Comparison of ENCODE assay signal across 9 mouse cellular contexts in the genomic region with DNA sequence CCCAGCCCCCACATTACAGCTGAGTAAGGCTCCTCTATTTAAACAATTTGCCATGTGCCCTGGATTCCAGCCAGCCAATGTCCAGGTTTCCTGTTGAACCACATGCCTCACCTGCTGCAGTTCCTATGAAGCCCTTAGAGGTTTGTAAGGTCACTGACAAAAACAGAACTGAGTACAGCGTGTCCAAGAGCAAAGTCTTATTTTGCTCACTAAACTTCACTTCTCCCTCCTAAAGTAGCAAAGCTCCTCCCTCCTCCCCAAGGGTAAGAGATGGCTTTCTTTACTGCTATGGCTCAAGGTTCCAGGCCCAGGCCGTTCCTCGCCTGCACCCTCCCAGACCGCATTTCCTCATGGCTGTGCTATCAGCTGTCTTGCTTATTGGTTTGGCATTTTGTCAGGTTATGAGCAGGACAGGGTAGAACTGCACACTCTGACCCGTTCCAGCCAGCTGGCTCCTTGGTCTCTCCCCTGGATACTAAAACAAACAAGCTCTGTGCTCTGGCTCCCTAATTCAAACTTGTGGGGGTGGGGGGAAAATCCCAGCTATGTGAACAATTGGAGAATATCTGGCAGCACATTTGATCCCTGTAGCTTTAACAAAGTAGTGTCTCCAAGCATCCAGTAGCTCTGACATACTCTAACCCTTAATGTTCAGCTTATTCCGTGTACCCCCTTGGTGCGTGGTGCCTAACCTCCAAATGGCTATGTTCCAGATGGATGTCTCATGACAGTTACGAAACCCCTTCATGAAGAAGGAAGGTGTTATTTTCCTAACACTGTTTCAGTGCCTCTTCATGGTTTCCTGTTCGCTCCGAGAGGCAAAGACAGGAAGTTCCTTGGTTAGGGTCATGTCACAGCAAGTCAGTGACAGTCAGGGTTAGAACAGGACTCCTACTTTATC. TPM values are rescaled to one million over a fixed set of nuclear protein-coding genes. Genes with fewer than 3 reads are reported as not detected.
A peak's percentile ranks its signal among the peaks of the same experiment; 100 is the strongest.
DNase-seq lines count a peak whose midpoint lies in the region; ATAC-seq and TF ChIP-seq lines count a peak whose summit lies in the region.
"Had no signal": no experiment of that assay in that cellular context is flagged by ENCODE, and none has a peak within 500 bp of the region (broad histone marks: within the 10 kb centered on the region; RNA-seq: fewer than 3 reads in every experiment).

No protein-coding gene starts in this region.

- no peaks in the 10 kb centered on the region for H3K9me3 ChIP-seq in midbrain, postnatal 0 days (ENCODE audit: low read length)
- H3K9me3 ChIP-seq in midbrain, embryonic 14.5 days (ENCODE audit: control insufficient read depth, low read length) = no peaks in the 10 kb centered on the region
- H3K9me3 ChIP-seq in heart, embryonic 10.5 days = no peaks in the 10 kb centered on the region
- H3K9me3 ChIP-seq in kidney, embryonic 16.5 days (ENCODE audit: low read length) = no peaks in the 10 kb centered on the region
- no peaks in the 10 kb centered on the region for H3K9me3 ChIP-seq in limb, embryonic 15.5 days
- H3K9me3 ChIP-seq in neural tube, embryonic 15.5 days (replicated peaks) = no peaks in the 10 kb centered on the region

- H3K4me2 ChIP-seq in midbrain, postnatal 0 days (ENCODE audit: low read depth, low read length, poor library complexity, severe bottlenecking) = no peak overlapping the region
- no peak overlapping the region for H3K4me2 ChIP-seq in midbrain, embryonic 14.5 days (ENCODE audit: low read length)
- H3K4me2 ChIP-seq in kidney, embryonic 16.5 days (replicated peaks; ENCODE audit: low read depth, low read length) = no peak overlapping the region
- H3K4me2 ChIP-seq in limb, embryonic 15.5 days = no peak overlapping the region
- no peak overlapping the region for H3K4me2 ChIP-seq in neural tube, embryonic 15.5 days

- no peak for TF ChIP-seq CTCF in midbrain, postnatal 0 days (IDR thresholded peaks at IDR 0.05)

- peak overlapping the region; percentile 27; the same call in 1 of the 2 replicates for H3K27ac ChIP-seq in midbrain, postnatal 0 days (ENCODE audit: low read depth, low read length)
- H3K27ac ChIP-seq in midbrain, embryonic 14.5 days (replicated peaks; ENCODE audit: low read depth, low read length) = no peak overlapping the region
- peak overlapping the region; percentile 68 for H3K27ac ChIP-seq in heart, embryonic 10.5 days
- H3K27ac ChIP-seq in kidney, embryonic 16.5 days (ENCODE audit: low read length) = peak overlapping the region; percentile 53
- peak overlapping the region; percentile 58 for H3K27ac ChIP-seq in limb, embryonic 15.5 days
- H3K27ac ChIP-seq in neural tube, embryonic 15.5 days (replicated peaks) = peak overlapping the region; percentile 33; the same call in 1 of the 2 replicates

- H3K4me1 ChIP-seq in midbrain, postnatal 0 days (ENCODE audit: insufficient read depth, low read length) = no peaks in the 10 kb centered on the region
- no peaks in the 10 kb centered on the region for H3K4me1 ChIP-seq in midbrain, embryonic 14.5 days (ENCODE audit: control insufficient read depth, insufficient read depth, low read length)
- peaks cover 9% of the 10 kb centered on the region for H3K4me1 ChIP-seq in heart, embryonic 10.5 days
- H3K4me1 ChIP-seq in kidney, embryonic 16.5 days (ENCODE audit: insufficient read depth, low read length) = no peaks in the 10 kb centered on the region
- H3K4me1 ChIP-seq in limb, embryonic 15.5 days = no peaks in the 10 kb centered on the region
- peaks cover 5% of the 10 kb centered on the region; the same call in 1 of the 2 replicates for H3K4me1 ChIP-seq in neural tube, embryonic 15.5 days

- 76% methylated on average over 10 of the region's 10 CpGs for WGBS in midbrain, postnatal 0 days
- WGBS in midbrain, embryonic 14.5 days = 84% methylated on average over 10 of the region's 10 CpGs
- WGBS in heart, embryonic 10.5 days = 67% methylated on average over 10 of the region's 10 CpGs
- 60% methylated on average over 10 of the region's 10 CpGs for WGBS in kidney, embryonic 16.5 days
- 70% methylated on average over 10 of the region's 10 CpGs for WGBS in limb, embryonic 15.5 days
- WGBS in neural tube, embryonic 15.5 days = 75% methylated on average over 10 of the region's 10 CpGs

- H3K27me3 ChIP-seq in midbrain, postnatal 0 days (ENCODE audit: insufficient read depth, low read length) = no peaks in the 10 kb centered on the region
- H3K27me3 ChIP-seq in midbrain, embryonic 14.5 days (ENCODE audit: control insufficient read depth, insufficient read depth, low read length) = no peaks in the 10 kb centered on the region
- H3K27me3 ChIP-seq in heart, embryonic 10.5 days (ENCODE audit: insufficient read depth, poor library complexity, severe bottlenecking) = no peaks in the 10 kb centered on the region
- no peaks in the 10 kb centered on the region for H3K27me3 ChIP-seq in kidney, embryonic 16.5 days (ENCODE audit: insufficient read depth, low read length)
- H3K27me3 ChIP-seq in limb, embryonic 15.5 days = no peaks in the 10 kb centered on the region
- H3K27me3 ChIP-seq in neural tube, embryonic 15.5 days (replicated peaks) = 0 out of 2 replicates have a peak, but pooled peaks cover 2% of the 10 kb centered on the region

- H3K4me3 ChIP-seq in midbrain, postnatal 0 days (ENCODE audit: low read depth, low read length) = no peak overlapping the region
- H3K4me3 ChIP-seq in midbrain, embryonic 14.5 days (replicated peaks; ENCODE audit: low read depth, low read length) = no peak overlapping the region
- H3K4me3 ChIP-seq in heart, embryonic 10.5 days = no peak overlapping the region
- no peak overlapping the region for H3K4me3 ChIP-seq in kidney, embryonic 16.5 days (ENCODE audit: low read length)
- no peak overlapping the region for H3K4me3 ChIP-seq in limb, embryonic 15.5 days
- H3K4me3 ChIP-seq in neural tube, embryonic 15.5 days (replicated peaks) = no peak overlapping the region

- no peak overlapping the region for H3K9ac ChIP-seq in midbrain, postnatal 0 days (replicated peaks; ENCODE audit: low read length, poor library complexity, severe bottlenecking)
- H3K9ac ChIP-seq in midbrain, embryonic 14.5 days (replicated peaks; ENCODE audit: low read length) = no peak overlapping the region
- H3K9ac ChIP-seq in kidney, embryonic 16.5 days (replicated peaks; ENCODE audit: low read length) = no peak overlapping the region
- H3K9ac ChIP-seq in limb, embryonic 15.5 days = no peak overlapping the region
- no peak overlapping the region for H3K9ac ChIP-seq in neural tube, embryonic 15.5 days (replicated peaks)

- peak; percentile 55 for DNase-seq in midbrain, postnatal 0 days (ENCODE audit: low spot score)
- DNase-seq in midbrain, embryonic 14.5 days = no peak
- DNase-seq in heart, embryonic 10.5 days (ENCODE audit: low spot score) = no peak
- peak; percentile 44 to 52 for DNase-seq in thymus, postnatal 10 days (ENCODE audit: low spot score in 2 of 2)

- H3K36me3 ChIP-seq in midbrain, postnatal 0 days (ENCODE audit: insufficient read depth, low read length) = peaks cover 15% of the 10 kb centered on the region
- H3K36me3 ChIP-seq in midbrain, embryonic 14.5 days (ENCODE audit: control insufficient read depth, insufficient read depth, low read length) = peaks cover 32% of the 10 kb centered on the region
- peaks cover 43% of the 10 kb centered on the region for H3K36me3 ChIP-seq in heart, embryonic 10.5 days
- H3K36me3 ChIP-seq in kidney, embryonic 16.5 days (ENCODE audit: insufficient read depth, low read length) = peaks cover 26% of the 10 kb centered on the region
- peaks cover 25% of the 10 kb centered on the region for H3K36me3 ChIP-seq in limb, embryonic 15.5 days
- H3K36me3 ChIP-seq in neural tube, embryonic 15.5 days = peaks cover 34% of the 10 kb centered on the region

- no peak for ATAC-seq in midbrain, postnatal 0 days (ENCODE audit: low FRiP score)
- ATAC-seq in midbrain, embryonic 14.5 days (ENCODE audit: low FRiP score, low TSS enrichment) = no peak
- peak; percentile 67 for ATAC-seq in common myeloid progenitor, adult 5-6 weeks (replicated peaks; ENCODE audit: low read depth, poor library complexity, severe bottlenecking)
- ATAC-seq in kidney, embryonic 16.5 days (ENCODE audit: low FRiP score, low TSS enrichment) = peak; percentile 82
- peak; percentile 78 for ATAC-seq in limb, embryonic 15.5 days (ENCODE audit: insufficient number of reproducible peaks, low FRiP score, low TSS enrichment, low read depth)
- ATAC-seq in neural tube, embryonic 15.5 days (ENCODE audit: low FRiP score) = no peak

RNA-seq across cellular contexts. Expression of a gene that starts 7.4 kb away (rescaled TPM):
- total RNA-seq in midbrain, postnatal 0 days (2014; rRNA removed) = 4.3 and 6.9 TPM in 2 replicates
- 16.2 and 17.5 TPM in 2 replicates for polyA plus RNA-seq in midbrain, postnatal 0 days (2015; fragmentation: Nextera tagmentation; extraction: Ambion mirVana)
- polyA plus RNA-seq in midbrain, embryonic 14.5 days (2014; fragmentation: Nextera tagmentation; extraction: Ambion mirVana) = 23.0 and 29.2 TPM in 2 replicates
- 14.7 and 17.2 TPM in 2 replicates for total RNA-seq in common myeloid progenitor, adult 5-6 weeks (2017)
- polyA plus RNA-seq in heart, embryonic 10.5 days (2016; fragmentation: Nextera tagmentation; extraction: Ambion mirVana) = 25.7 and 25.8 TPM in 2 replicates
- 29.8 and 31.2 TPM in 2 replicates for polyA plus RNA-seq in kidney, embryonic 16.5 days (2015; fragmentation: Nextera tagmentation; extraction: Ambion mirVana)
- 23.2 and 24.6 TPM in 2 replicates for polyA plus RNA-seq in limb, embryonic 15.5 days (2015; fragmentation: Nextera tagmentation; extraction: Ambion mirVana)
- polyA plus RNA-seq in neural tube, embryonic 15.5 days (2015; fragmentation: Nextera tagmentation; extraction: Ambion mirVana) = 18.5 and 20.6 TPM in 2 replicates

RNA-seq across cellular contexts. Expression of a gene that starts 7.4 kb away (rescaled TPM):
- total RNA-seq in midbrain, postnatal 0 days (2014; rRNA removed) = 27.9 and 28.2 TPM in 2 replicates
- 16.2 and 18.2 TPM in 2 replicates for polyA plus RNA-seq in midbrain, postnatal 0 days (2015; fragmentation: Nextera tagmentation; extraction: Ambion mirVana)
- polyA plus RNA-seq in midbrain, embryonic 14.5 days (2014; fragmentation: Nextera tagmentation; extraction: Ambion mirVana) = 20.1 and 25.4 TPM in 2 replicates
- 15.3 and 17.7 TPM in 2 replicates for total RNA-seq in common myeloid progenitor, adult 5-6 weeks (2017)
- 20.3 and 20.8 TPM in 2 replicates for polyA plus RNA-seq in heart, embryonic 10.5 days (2016; fragmentation: Nextera tagmentation; extraction: Ambion mirVana)
- polyA plus RNA-seq in kidney, embryonic 16.5 days (2015; fragmentation: Nextera tagmentation; extraction: Ambion mirVana) = 22.3 and 22.8 TPM in 2 replicates
- 21.7 and 23.4 TPM in 2 replicates for polyA plus RNA-seq in limb, embryonic 15.5 days (2015; fragmentation: Nextera tagmentation; extraction: Ambion mirVana)
- 21.9 and 24.6 TPM in 2 replicates for polyA plus RNA-seq in neural tube, embryonic 15.5 days (2015; fragmentation: Nextera tagmentation; extraction: Ambion mirVana)

RNA-seq across cellular contexts. Expression of a gene that starts 7.5 kb away (rescaled TPM):
- 0.47 and 3.2 TPM in 2 replicates for total RNA-seq in midbrain, postnatal 0 days (2014; rRNA removed)
- 0.09 and 0.35 TPM in 2 replicates for polyA plus RNA-seq in midbrain, postnatal 0 days (2015; fragmentation: Nextera tagmentation; extraction: Ambion mirVana)
- polyA plus RNA-seq in midbrain, embryonic 14.5 days (2014; fragmentation: Nextera tagmentation; extraction: Ambion mirVana) = 0.18 TPM in 1 of 2 replicates, not detected in the other
- not detected in 2 replicates for total RNA-seq in common myeloid progenitor, adult 5-6 weeks (2017)
- polyA plus RNA-seq in heart, embryonic 10.5 days (2016; fragmentation: Nextera tagmentation; extraction: Ambion mirVana) = not detected in 2 replicates
- polyA plus RNA-seq in kidney, embryonic 16.5 days (2015; fragmentation: Nextera tagmentation; extraction: Ambion mirVana) = 0.11 TPM in 1 of 2 replicates, not detected in the other
- 0.64 and 0.73 TPM in 2 replicates for polyA plus RNA-seq in limb, embryonic 15.5 days (2015; fragmentation: Nextera tagmentation; extraction: Ambion mirVana)
- polyA plus RNA-seq in neural tube, embryonic 15.5 days (2015; fragmentation: Nextera tagmentation; extraction: Ambion mirVana) = 0.10 TPM in 1 of 2 replicates, not detected in the other

RNA-seq across cellular contexts. Expression of a gene that starts 10.5 kb away (rescaled TPM):
- 59.8 and 77.2 TPM in 2 replicates for total RNA-seq in midbrain, postnatal 0 days (2014; rRNA removed)
- 7.2 and 7.7 TPM in 2 replicates for polyA plus RNA-seq in midbrain, postnatal 0 days (2015; fragmentation: Nextera tagmentation; extraction: Ambion mirVana)
- 18.9 and 22.1 TPM in 2 replicates for polyA plus RNA-seq in midbrain, embryonic 14.5 days (2014; fragmentation: Nextera tagmentation; extraction: Ambion mirVana)
- total RNA-seq in common myeloid progenitor, adult 5-6 weeks (2017) = 75.4 and 87.3 TPM in 2 replicates
- 8.2 and 9.5 TPM in 2 replicates for polyA plus RNA-seq in heart, embryonic 10.5 days (2016; fragmentation: Nextera tagmentation; extraction: Ambion mirVana)
- polyA plus RNA-seq in kidney, embryonic 16.5 days (2015; fragmentation: Nextera tagmentation; extraction: Ambion mirVana) = 10.3 and 11.3 TPM in 2 replicates
- polyA plus RNA-seq in limb, embryonic 15.5 days (2015; fragmentation: Nextera tagmentation; extraction: Ambion mirVana) = 10.4 and 10.8 TPM in 2 replicates
- polyA plus RNA-seq in neural tube, embryonic 15.5 days (2015; fragmentation: Nextera tagmentation; extraction: Ambion mirVana) = 8.6 and 10.2 TPM in 2 replicates

RNA-seq across cellular contexts. Expression of a gene that starts 30.5 kb away (rescaled TPM):
- total RNA-seq in midbrain, postnatal 0 days (2014; rRNA removed) = 2.5 TPM in 1 of 2 replicates, not detected in the other
- 0.17 TPM in 1 of 2 replicates, not detected in the other for polyA plus RNA-seq in midbrain, postnatal 0 days (2015; fragmentation: Nextera tagmentation; extraction: Ambion mirVana)
- polyA plus RNA-seq in midbrain, embryonic 14.5 days (2014; fragmentation: Nextera tagmentation; extraction: Ambion mirVana) = 0.20 and 0.22 TPM in 2 replicates
- 0.39 and 4.5 TPM in 2 replicates for total RNA-seq in common myeloid progenitor, adult 5-6 weeks (2017)
- polyA plus RNA-seq in heart, embryonic 10.5 days (2016; fragmentation: Nextera tagmentation; extraction: Ambion mirVana) = 0.13 and 1.4 TPM in 2 replicates
- 0.14 TPM in 1 of 2 replicates, not detected in the other for polyA plus RNA-seq in kidney, embryonic 16.5 days (2015; fragmentation: Nextera tagmentation; extraction: Ambion mirVana)
- 0.46 and 0.87 TPM in 2 replicates for polyA plus RNA-seq in limb, embryonic 15.5 days (2015; fragmentation: Nextera tagmentation; extraction: Ambion mirVana)
- polyA plus RNA-seq in neural tube, embryonic 15.5 days (2015; fragmentation: Nextera tagmentation; extraction: Ambion mirVana) = 0.26 and 0.33 TPM in 2 replicates
- polyA plus RNA-seq: G1E had no signal

Comparison
In these comparisons a context has a peak if more than half of its experiments do, and no peak if none do; other contexts are left out.
1. DNase-seq: peak in midbrain, postnatal 0 days (single experiment) and thymus, postnatal 10 days (2 of 2); none in midbrain, embryonic 14.5 days (single experiment) and heart, embryonic 10.5 days (single experiment).
2. ATAC-seq: peak in common myeloid progenitor, adult 5-6 weeks (single experiment), kidney, embryonic 16.5 days (single experiment) and limb, embryonic 15.5 days (single experiment); none in midbrain, postnatal 0 days (single experiment), midbrain, embryonic 14.5 days (single experiment) and neural tube, embryonic 15.5 days (single experiment).